Mouse (Mus musculus): ENCODE data around the gene Plekha3. TPM values are rescaled to one million over a fixed set of nuclear protein-coding genes. Genes with fewer than 3 reads are reported as not detected.

The Plekha3 gene
- polyA plus RNA-seq, 1 experiment from 2014 or later = 6.8 TPM

GRCm38 (mm10) chr2:76672134-76672745 is 2.8 kb upstream of the Plekha3 start:
- ATAC-seq (ENCODE audit: insufficient number of reproducible peaks, insufficient read depth, low FRiP score, low read depth) = no peak
- WGBS = 11% methylated on average over 9 of the region's 9 CpGs
- H3K4me2 ChIP-seq (replicated peaks; ENCODE audit: low read depth, low read length) = peak overlapping the region; percentile 69
- no peaks in the 10 kb centered on the region for H3K9me3 ChIP-seq (ENCODE audit: control insufficient read depth, low read depth, low read length)
- H3K4me3 ChIP-seq (ENCODE audit: low read depth, low read length) = peak overlapping the region; percentile 50
- no peaks in the 10 kb centered on the region for H3K36me3 ChIP-seq (ENCODE audit: control insufficient read depth, insufficient read depth, low read length)
- peak overlapping the region; percentile 88 for H3K27ac ChIP-seq (ENCODE audit: low read length)
- no peaks in the 10 kb centered on the region for H3K27me3 ChIP-seq (ENCODE audit: control insufficient read depth, insufficient read depth, low read length)
- peaks cover 10% of the 10 kb centered on the region for H3K4me1 ChIP-seq (ENCODE audit: control insufficient read depth, insufficient read depth, low read length)
- peak overlapping the region; percentile 53 for H3K9ac ChIP-seq (replicated peaks; ENCODE audit: low read depth, low read length)

GRCm38 (mm10) chr2:76672966-76673392 is 2.1 kb upstream of the Plekha3 start, which contains the start of gene Fkbp7:
TSS of gene Fkbp7 (minus strand) at chr2:76673116.
- peak within 1 kb of the TSS; percentile 50 for H3K4me3 ChIP-seq (ENCODE audit: low read depth, low read length)
- ATAC-seq (ENCODE audit: insufficient number of reproducible peaks, insufficient read depth, low FRiP score, low read depth) = peak; percentile 91
- H3K27me3 ChIP-seq (ENCODE audit: control insufficient read depth, insufficient read depth, low read length) = no peaks in the 10 kb centered on the region
- WGBS = under 1% methylated on average over 17 of the region's 17 CpGs
- no peaks in the 10 kb centered on the region for H3K9me3 ChIP-seq (ENCODE audit: control insufficient read depth, low read depth, low read length)
- H3K9ac ChIP-seq (replicated peaks; ENCODE audit: low read depth, low read length) = peak within 1 kb of the TSS; percentile 53
- peak within 1 kb of the TSS; percentile 69 for H3K4me2 ChIP-seq (replicated peaks; ENCODE audit: low read depth, low read length)
- H3K4me1 ChIP-seq (ENCODE audit: control insufficient read depth, insufficient read depth, low read length) = peaks cover 10% of the 10 kb centered on the region
- H3K36me3 ChIP-seq (ENCODE audit: control insufficient read depth, insufficient read depth, low read length) = no peaks in the 10 kb centered on the region
- H3K27ac ChIP-seq (ENCODE audit: low read length) = peak within 1 kb of the TSS; percentile 88

GRCm38 (mm10) chr2:76673472-76674081 is 1.5 kb upstream of the Plekha3 start:
- Histone ChIP-seq H3K4me3 (ENCODE audit: low read depth, low read length) (peak overlapping the region; percentile 50), H3K27me3 (ENCODE audit: control insufficient read depth, insufficient read depth, low read length) (no peaks in the 10 kb centered on the region), H3K4me2 (replicated peaks; ENCODE audit: low read depth, low read length) (peak overlapping the region; percentile 69), H3K9me3 (ENCODE audit: control insufficient read depth, low read depth, low read length) (no peaks in the 10 kb centered on the region), H3K27ac (ENCODE audit: low read length) (peak overlapping the region; percentile 88; the same call in 1 of the 2 replicates), H3K36me3 (ENCODE audit: control insufficient read depth, insufficient read depth, low read length) (no peaks in the 10 kb centered on the region), H3K4me1 (ENCODE audit: control insufficient read depth, insufficient read depth, low read length) (peaks cover 10% of the 10 kb centered on the region), H3K9ac (replicated peaks; ENCODE audit: low read depth, low read length) (no peak overlapping the region)
- no peak for ATAC-seq (ENCODE audit: insufficient number of reproducible peaks, insufficient read depth, low FRiP score, low read depth)
- 42% methylated on average over 7 of the region's 7 CpGs for WGBS

GRCm38 (mm10) chr2:76675451-76675850 is 370 bp downstream of the Plekha3 start:
- no peaks in the 10 kb centered on the region for H3K9me3 ChIP-seq (ENCODE audit: control insufficient read depth, low read depth, low read length)
- under 1% methylated on average over 39 of the region's 44 CpGs for WGBS
- H3K36me3 ChIP-seq (ENCODE audit: control insufficient read depth, insufficient read depth, low read length) = no peaks in the 10 kb centered on the region
- peak overlapping the region; percentile 66 for H3K4me2 ChIP-seq (replicated peaks; ENCODE audit: low read depth, low read length)
- ATAC-seq (ENCODE audit: insufficient number of reproducible peaks, insufficient read depth, low FRiP score, low read depth) = peak; percentile 39; the same call in 1 of the 2 replicates
- H3K4me3 ChIP-seq (ENCODE audit: low read depth, low read length) = peak overlapping the region; percentile 85
- no peaks in the 10 kb centered on the region for H3K27me3 ChIP-seq (ENCODE audit: control insufficient read depth, insufficient read depth, low read length)
- H3K4me1 ChIP-seq (ENCODE audit: control insufficient read depth, insufficient read depth, low read length) = peaks cover 10% of the 10 kb centered on the region
- peak overlapping the region; percentile 80 for H3K27ac ChIP-seq (ENCODE audit: low read length)
- peak overlapping the region; percentile 76 for H3K9ac ChIP-seq (replicated peaks; ENCODE audit: low read depth, low read length)

GRCm38 (mm10) chr2:76675949-76676348 is 868 bp downstream of the Plekha3 start:
- Histone ChIP-seq H3K27ac (ENCODE audit: low read length) (no peak overlapping the region), H3K4me2 (replicated peaks; ENCODE audit: low read depth, low read length) (peak overlapping the region; percentile 66), H3K9ac (replicated peaks; ENCODE audit: low read depth, low read length) (peak overlapping the region; percentile 76; the same call in 1 of the 2 replicates), H3K27me3 (ENCODE audit: control insufficient read depth, insufficient read depth, low read length) (no peaks in the 10 kb centered on the region), H3K4me1 (ENCODE audit: control insufficient read depth, insufficient read depth, low read length) (peaks cover 10% of the 10 kb centered on the region), H3K4me3 (ENCODE audit: low read depth, low read length) (peak overlapping the region; percentile 85), H3K9me3 (ENCODE audit: control insufficient read depth, low read depth, low read length) (no peaks in the 10 kb centered on the region), H3K36me3 (ENCODE audit: control insufficient read depth, insufficient read depth, low read length) (no peaks in the 10 kb centered on the region)
- 11% methylated on average over 4 of the region's 4 CpGs for WGBS
- no peak for ATAC-seq (ENCODE audit: insufficient number of reproducible peaks, insufficient read depth, low FRiP score, low read depth)

GRCm38 (mm10) chr2:76676401-76677226 is 1.5 kb downstream of the Plekha3 start:
- Histone ChIP-seq H3K27ac (ENCODE audit: low read length) (no peak overlapping the region), H3K4me1 (ENCODE audit: control insufficient read depth, insufficient read depth, low read length) (peaks cover 10% of the 10 kb centered on the region), H3K9ac (replicated peaks; ENCODE audit: low read depth, low read length) (no peak overlapping the region), H3K27me3 (ENCODE audit: control insufficient read depth, insufficient read depth, low read length) (no peaks in the 10 kb centered on the region), H3K4me3 (ENCODE audit: low read depth, low read length) (peak overlapping the region; percentile 85; the same call in 1 of the 2 replicates), H3K4me2 (replicated peaks; ENCODE audit: low read depth, low read length) (peak overlapping the region; percentile 66), H3K36me3 (ENCODE audit: control insufficient read depth, insufficient read depth, low read length) (no peaks in the 10 kb centered on the region), H3K9me3 (ENCODE audit: control insufficient read depth, low read depth, low read length) (no peaks in the 10 kb centered on the region)
- WGBS = 64% methylated on average over 13 of the region's 13 CpGs
- ATAC-seq (ENCODE audit: insufficient number of reproducible peaks, insufficient read depth, low FRiP score, low read depth) = no peak

GRCm38 (mm10) chr2:76682301-76682700 is 7.2 kb downstream of the Plekha3 start:
- WGBS = 86% methylated on average over 8 of the region's 8 CpGs
- no peak overlapping the region for H3K9ac ChIP-seq (replicated peaks; ENCODE audit: low read depth, low read length)
- no peak overlapping the region for H3K4me3 ChIP-seq (ENCODE audit: low read depth, low read length)
- no peak for ATAC-seq (ENCODE audit: insufficient number of reproducible peaks, insufficient read depth, low FRiP score, low read depth)
- no peaks in the 10 kb centered on the region for H3K4me1 ChIP-seq (ENCODE audit: control insufficient read depth, insufficient read depth, low read length)
- no peak overlapping the region for H3K4me2 ChIP-seq (replicated peaks; ENCODE audit: low read depth, low read length)
- H3K27ac ChIP-seq (ENCODE audit: low read length) = no peak overlapping the region
- peaks cover 38% of the 10 kb centered on the region; the same call in 1 of the 2 replicates for H3K36me3 ChIP-seq (ENCODE audit: control insufficient read depth, insufficient read depth, low read length)
- no peaks in the 10 kb centered on the region for H3K27me3 ChIP-seq (ENCODE audit: control insufficient read depth, insufficient read depth, low read length)
- H3K9me3 ChIP-seq (ENCODE audit: control insufficient read depth, low read depth, low read length) = no peaks in the 10 kb centered on the region

GRCm38 (mm10) chr2:76686986-76687385 is 11.9 kb downstream of the Plekha3 start:
- H3K4me3 ChIP-seq (ENCODE audit: low read depth, low read length) = no peak overlapping the region
- H3K4me1 ChIP-seq (ENCODE audit: control insufficient read depth, insufficient read depth, low read length) = no peaks in the 10 kb centered on the region
- no peak overlapping the region for H3K27ac ChIP-seq (ENCODE audit: low read length)
- no peak overlapping the region for H3K4me2 ChIP-seq (replicated peaks; ENCODE audit: low read depth, low read length)
- WGBS = 75% methylated on average over 3 of the region's 3 CpGs
- H3K9ac ChIP-seq (replicated peaks; ENCODE audit: low read depth, low read length) = no peak overlapping the region
- ATAC-seq (ENCODE audit: insufficient number of reproducible peaks, insufficient read depth, low FRiP score, low read depth) = 0 out of 2 replicates have a peak, but pooled peaks have one; percentile 14
- no peaks in the 10 kb centered on the region for H3K27me3 ChIP-seq (ENCODE audit: control insufficient read depth, insufficient read depth, low read length)
- no peaks in the 10 kb centered on the region for H3K9me3 ChIP-seq (ENCODE audit: control insufficient read depth, low read depth, low read length)
- peaks cover 46% of the 10 kb centered on the region; the same call in 1 of the 2 replicates for H3K36me3 ChIP-seq (ENCODE audit: control insufficient read depth, insufficient read depth, low read length)
